Mouse (Mus musculus) heart, postnatal 10 days (tissue): Measurements from ENCODE around the gene Me1. TPM values are rescaled to one million over a fixed set of nuclear protein-coding genes. Genes with fewer than 3 reads are reported as not detected.

Source experiments
- DNase-seq, 2 experiments: peaks; one replicate each; pipeline ENCODE4 v3.0.0; 2021
- intact Hi-C: fragments of 180-260 bp; cut with DNase I; formaldehyde crosslinking; loops from one replicate; pipeline ENCODE4 v1.15.1; 2025
- total RNA-seq, 2 experiments: library from RNA; stranded (reverse); gene quantifications; 2 replicates each; pipeline ENCODE4 v1.2.3; 2021

Me1 gene
- total RNA-seq, 2 experiments from 2014 or later = 63.4 to 69.7 TPM

DNA sequence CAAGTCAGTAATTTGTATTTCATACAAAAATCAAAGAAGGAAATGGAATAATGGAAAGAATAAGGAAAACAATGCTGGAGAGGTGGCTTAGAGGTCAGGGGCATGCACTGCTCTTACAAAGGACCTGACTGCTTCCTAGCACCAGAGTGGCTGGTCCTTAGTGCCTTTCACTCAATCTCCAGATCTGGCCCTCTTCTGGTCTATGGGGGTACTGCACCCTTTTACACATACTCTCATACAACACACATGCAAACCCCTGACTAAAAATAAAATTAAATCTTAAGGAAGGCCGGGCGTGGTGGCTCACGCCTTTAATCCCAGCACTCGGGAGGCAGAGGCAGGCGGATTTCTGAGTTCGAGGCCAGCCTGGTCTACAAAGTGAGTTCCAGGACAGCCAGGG, 34.1 kb downstream of the Me1 start:
- DNase-seq = no peak
- intact Hi-C loops = no loop called here

GRCm38 (mm10) chr9:86661266-86661665, 34.5 kb downstream of the Me1 start:
- intact Hi-C loops = no loop called here
- DNase-seq = no peak

- DNase-seq = no peak
- intact Hi-C loops = no loop called here
Observed at GRCm38 (mm10) chr9:86660327-86660726, 35.4 kb downstream of the Me1 start.

DNA sequence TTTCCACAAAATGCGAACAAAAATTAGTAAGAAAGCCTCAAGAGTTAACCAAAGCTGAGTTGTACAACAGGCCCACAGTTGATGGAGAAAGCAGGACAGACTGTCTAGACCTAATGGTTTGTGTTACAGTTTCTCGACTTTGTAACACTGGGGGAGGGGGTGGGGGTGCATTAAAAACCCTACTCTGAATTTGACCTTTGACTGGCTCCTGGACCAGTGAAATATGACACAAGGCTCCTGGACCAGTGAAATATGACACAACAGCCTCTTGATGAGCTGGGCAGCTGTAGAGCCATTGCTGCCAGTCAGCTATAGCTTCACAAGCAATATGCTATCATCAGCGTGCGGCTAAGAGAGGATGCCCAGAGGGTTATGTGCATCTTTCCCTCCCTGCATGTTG, 37.4 kb downstream of the Me1 start:
- no peak for DNase-seq
- intact Hi-C loops = no loop called here

GRCm38 (mm10) chr9:86652194-86652593, 43.6 kb downstream of the Me1 start:
- intact Hi-C loops = no loop called here
- DNase-seq = no peak

DNA sequence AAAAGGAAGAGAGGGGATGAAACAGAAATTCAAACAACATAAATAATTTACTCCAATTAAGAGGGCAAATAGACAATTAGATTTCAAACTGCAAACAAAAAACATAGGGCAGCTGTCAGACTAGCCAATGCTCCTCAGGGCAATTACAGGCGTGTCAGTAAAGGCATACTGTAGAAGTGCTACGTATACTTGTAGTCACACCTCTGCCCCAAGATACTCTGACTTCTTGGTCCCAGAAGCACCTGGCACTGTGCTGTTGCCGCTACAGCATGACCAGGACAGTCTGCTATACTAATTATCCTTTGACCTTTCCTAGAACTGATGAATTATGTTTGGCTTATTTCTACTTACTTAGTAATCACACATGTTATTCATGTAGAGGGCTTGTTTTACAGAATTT, 44.5 kb downstream of the Me1 start:
- DNase-seq = no peak
- intact Hi-C loops = no loop called here

GRCm38 (mm10) chr9:86650822-86651221, 44.9 kb downstream of the Me1 start:
- no peak for DNase-seq
- intact Hi-C loops = no loop called here

DNA sequence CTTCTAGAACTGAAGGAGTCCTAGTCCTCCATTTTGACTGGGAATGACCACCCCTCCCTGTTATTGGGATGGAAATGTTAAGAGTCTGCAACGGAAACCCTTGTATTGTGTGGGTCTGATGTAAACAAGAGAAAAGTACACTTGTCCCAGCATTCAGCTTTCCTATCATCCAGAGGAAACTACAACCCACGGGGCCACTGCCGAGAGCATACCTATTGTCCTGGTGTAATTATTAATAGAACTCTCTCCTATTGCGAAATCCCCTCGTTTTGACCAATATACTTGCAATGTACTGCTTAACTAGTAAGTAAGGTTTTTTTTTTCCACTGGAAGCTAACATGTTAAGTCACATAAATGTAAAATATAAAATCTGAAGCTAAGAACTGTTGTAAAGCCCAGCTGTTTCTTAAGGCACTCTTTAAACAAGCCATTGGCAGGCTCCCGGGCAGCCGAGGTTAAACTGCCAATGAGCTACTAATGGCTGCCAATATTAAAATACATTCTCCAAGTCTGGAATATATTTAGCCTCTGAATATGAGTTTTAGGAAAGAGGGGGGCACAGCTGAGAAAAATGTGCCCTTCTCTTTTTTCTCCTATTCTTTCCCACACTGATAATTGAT, 47.7 kb downstream of the Me1 start:
- DNase-seq = peak; percentile 29 to 38
- intact Hi-C loops = loop anchor here (5.0 kb wide), 1 partner anchor 99 kb away; no protein-coding TSS in a partner anchor

DNA sequence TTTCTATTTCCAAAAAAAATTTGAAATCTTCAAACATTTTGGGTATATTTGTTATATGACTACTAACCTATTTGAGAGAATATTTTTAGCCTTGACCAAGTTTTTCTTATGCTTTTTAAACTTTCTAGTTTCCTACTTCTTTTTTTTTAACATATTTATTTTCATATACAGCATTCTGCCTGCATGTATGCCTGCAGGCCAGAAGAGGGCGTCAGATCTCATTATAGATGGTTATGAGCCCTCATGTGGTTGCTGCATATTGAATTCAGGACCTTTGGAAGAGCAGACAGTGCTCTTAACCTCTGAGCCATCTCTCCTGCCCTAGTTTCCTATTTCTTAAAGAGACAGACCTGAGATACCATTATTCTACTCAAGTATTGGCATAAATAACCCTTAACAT, 48.9 kb downstream of the Me1 start:
- intact Hi-C loops = loop anchor here (5.0 kb wide), 1 partner anchor 100 kb away; no protein-coding TSS in a partner anchor
- DNase-seq = no peak

GRCm38 (mm10) chr9:86643497-86643896, 52.3 kb downstream of the Me1 start:
- intact Hi-C loops = no loop called here
- DNase-seq = no peak

- intact Hi-C loops = no loop called here
- no peak for DNase-seq
Observed at GRCm38 (mm10) chr9:86638771-86639170, 57.0 kb downstream of the Me1 start.

DNA sequence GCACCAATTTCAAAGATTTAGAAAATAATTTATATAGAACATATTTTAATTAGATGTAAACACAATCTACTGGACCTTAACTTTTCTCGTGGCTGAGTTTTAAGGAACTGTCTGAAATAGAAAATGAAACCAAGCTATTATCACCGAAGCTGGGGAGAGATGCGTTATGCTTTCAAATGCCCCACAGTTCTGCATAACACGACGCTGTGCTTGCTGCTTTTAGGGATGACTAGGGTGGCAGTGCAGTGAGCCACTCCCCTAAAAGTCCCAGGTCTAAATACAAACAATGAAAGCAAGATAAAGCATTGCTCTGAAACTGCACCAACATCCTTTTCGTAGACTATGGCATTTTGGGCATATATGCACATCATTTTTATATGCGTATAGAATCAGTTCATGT, 64.6 kb downstream of the Me1 start:
- intact Hi-C loops = no loop called here
- peak in 1 of 2 experiments; percentile 32 for DNase-seq

- DNase-seq = peak; percentile 55 to 61
- intact Hi-C loops = no loop called here
Observed at GRCm38 (mm10) chr9:86630352-86630931, 65.3 kb downstream of the Me1 start.

GRCm38 (mm10) chr9:86629379-86629778, 66.4 kb downstream of the Me1 start:
- DNase-seq = no peak
- intact Hi-C loops = no loop called here

- intact Hi-C loops = no loop called here
- no peak for DNase-seq
Observed at GRCm38 (mm10) chr9:86627745-86628496, 67.8 kb downstream of the Me1 start.

DNA sequence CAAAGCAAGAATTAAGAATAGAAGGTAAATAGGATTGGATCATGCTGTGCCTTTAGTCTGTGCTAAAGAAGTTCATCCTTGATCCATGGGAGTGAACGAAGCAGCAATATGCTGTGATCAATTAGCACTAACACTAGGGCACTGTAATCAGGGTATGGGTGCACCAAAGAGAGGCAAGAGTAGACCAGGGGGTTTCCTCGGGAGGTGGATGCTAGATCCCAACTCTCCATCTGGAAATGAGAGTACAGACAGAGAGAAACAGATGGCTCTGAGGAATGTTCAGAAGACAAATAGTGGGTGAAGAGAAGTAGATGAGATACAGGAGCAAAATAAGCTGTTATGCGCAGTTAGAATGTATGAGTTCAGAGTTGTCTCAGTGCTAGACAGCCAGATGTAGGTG, 68.8 kb downstream of the Me1 start:
- DNase-seq = no peak
- intact Hi-C loops = no loop called here

- no peak for DNase-seq
- intact Hi-C loops = no loop called here
Observed at GRCm38 (mm10) chr9:86624781-86625180, 71.0 kb downstream of the Me1 start.

DNA sequence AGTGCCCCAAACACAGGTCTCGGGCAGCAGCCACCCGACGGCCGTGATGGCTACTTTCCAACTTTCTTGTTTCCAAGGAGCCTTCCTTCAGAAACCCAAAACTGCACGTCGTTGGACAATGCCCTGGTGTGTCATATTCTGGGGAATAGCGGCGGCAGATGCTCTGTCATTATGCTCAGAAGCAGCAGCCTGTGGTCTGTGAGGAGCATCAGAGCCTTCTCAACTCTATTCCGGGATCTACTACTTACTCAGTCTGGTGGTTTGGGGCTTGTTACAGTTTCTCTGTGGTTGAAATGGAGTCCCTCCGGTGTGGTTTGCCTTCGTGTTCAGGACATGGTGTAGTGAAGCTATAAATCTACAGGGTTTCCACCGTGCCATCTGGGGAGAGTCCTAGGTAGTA, 71.7 kb downstream of the Me1 start:
- no peak for DNase-seq
- intact Hi-C loops = no loop called here

DNA sequence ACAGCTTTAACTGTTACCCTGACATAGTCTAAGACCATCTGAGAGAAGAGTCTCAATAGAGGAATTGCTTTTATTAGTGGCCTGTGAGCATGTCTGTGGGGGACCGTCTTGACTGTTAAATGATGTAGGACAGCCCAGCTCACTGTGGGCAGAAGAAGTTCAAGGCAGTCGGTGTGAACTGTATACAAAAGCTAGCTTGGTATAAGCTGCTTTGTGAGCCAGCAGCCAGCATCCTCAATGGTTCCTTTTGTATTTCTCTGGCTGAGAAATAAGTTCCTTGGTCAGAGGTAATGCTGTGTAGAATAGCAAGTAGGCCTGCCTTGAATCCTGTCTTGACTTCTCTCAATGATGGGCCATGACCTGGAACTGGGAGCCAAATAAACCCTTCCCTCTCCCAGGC, 73.7 kb downstream of the Me1 start:
- intact Hi-C loops = no loop called here
- DNase-seq = no peak

GRCm38 (mm10) chr9:86619341-86620139, 76.2 kb downstream of the Me1 start:
- intact Hi-C loops = no loop called here
- DNase-seq = no peak

DNA sequence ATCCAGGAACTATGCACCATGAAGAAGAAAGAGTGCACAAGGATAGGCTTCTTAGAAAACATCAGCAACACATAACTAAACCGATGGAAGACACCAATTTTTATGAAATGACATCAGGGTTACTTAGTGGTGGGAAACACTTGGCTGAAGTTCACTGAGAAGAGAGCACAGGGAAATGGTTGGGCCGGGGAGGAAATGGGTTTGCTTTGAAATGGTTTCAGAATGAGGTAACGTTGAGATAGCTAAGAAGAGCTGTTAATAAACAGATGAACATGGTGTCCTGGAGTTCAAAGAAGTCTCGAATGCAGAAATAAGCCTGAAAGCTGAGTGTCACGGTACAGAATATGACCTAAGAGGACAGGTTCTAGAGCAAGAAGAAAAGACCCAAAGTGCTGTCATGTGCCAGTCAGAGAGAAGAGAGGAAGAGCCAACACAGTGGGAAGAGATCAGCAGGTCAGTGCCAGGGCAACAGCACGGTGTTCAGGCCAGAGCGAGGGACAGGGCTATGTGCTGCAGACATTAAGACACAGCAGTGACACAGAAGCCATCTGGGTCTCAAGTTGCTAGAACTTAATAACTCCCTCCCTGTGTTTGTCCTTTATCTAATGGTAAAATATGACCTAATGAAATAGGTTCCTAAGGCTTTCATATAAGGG, 77.8 kb downstream of the Me1 start:
- intact Hi-C loops = no loop called here
- DNase-seq = no peak
